ENCODE assay signal across 23 mouse cellular contexts in the genomic region with DNA sequence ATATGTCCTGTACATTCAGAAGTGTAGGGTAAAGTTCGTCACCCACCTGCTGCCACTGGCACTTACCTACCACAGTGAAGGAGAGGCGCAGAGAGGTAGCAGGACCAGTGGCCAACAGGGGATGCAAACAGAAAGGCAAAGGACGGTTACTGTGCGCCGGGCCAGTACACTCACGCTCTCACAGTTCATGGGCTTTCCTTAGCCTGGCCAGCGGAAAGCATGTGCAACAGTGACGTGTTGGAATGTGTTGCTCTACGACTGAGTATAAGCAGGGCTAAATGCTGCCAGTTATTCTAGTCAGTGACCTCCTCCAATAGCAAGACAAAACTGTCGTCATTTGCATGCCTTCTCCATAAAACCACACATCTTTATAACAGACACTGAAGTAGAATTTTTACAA. TPM values are rescaled to one million over a fixed set of nuclear protein-coding genes. Genes with fewer than 3 reads are reported as not detected.
DNase-seq lines count a peak whose midpoint lies in the region; ATAC-seq lines count a peak whose summit lies in the region.
"Had no signal": no experiment of that assay in that cellular context is flagged by ENCODE, and none has a peak within 500 bp of the region (broad histone marks: within the 10 kb centered on the region; RNA-seq: fewer than 3 reads in every experiment).

No protein-coding gene starts in this region.

- H3K27me3 ChIP-seq in heart, embryonic 11.5 days (ENCODE audit: control insufficient read depth, insufficient read depth, low read length): no peaks in the 10 kb centered on the region
- H3K27me3 ChIP-seq in heart, embryonic 10.5 days (ENCODE audit: insufficient read depth, poor library complexity, severe bottlenecking): no peaks in the 10 kb centered on the region
- no peaks in the 10 kb centered on the region for H3K27me3 ChIP-seq in heart, embryonic 13.5 days (replicated peaks)
- H3K27me3 ChIP-seq: forebrain, embryonic 13.5 days; hindbrain, embryonic 15.5 days; intestine, embryonic 15.5 days had no signal

- H3K4me1 ChIP-seq in heart, embryonic 11.5 days (ENCODE audit: control insufficient read depth, insufficient read depth, low read length): no peaks in the 10 kb centered on the region
- H3K4me1 ChIP-seq in heart, embryonic 10.5 days: no peaks in the 10 kb centered on the region
- no peaks in the 10 kb centered on the region for H3K4me1 ChIP-seq in heart, embryonic 13.5 days
- H3K4me1 ChIP-seq: forebrain, embryonic 10.5 days; forebrain, embryonic 13.5 days; hindbrain, embryonic 15.5 days; intestine, embryonic 15.5 days had no signal

- H3K4me3 ChIP-seq in heart, embryonic 11.5 days (ENCODE audit: low read depth, low read length): no peak overlapping the region
- no peak overlapping the region for H3K4me3 ChIP-seq in heart, embryonic 10.5 days
- no peak overlapping the region for H3K4me3 ChIP-seq in heart, embryonic 13.5 days
- H3K4me3 ChIP-seq: forebrain, embryonic 10.5 days; forebrain, embryonic 13.5 days; hindbrain, embryonic 15.5 days; intestine, embryonic 15.5 days had no signal

- WGBS in heart, embryonic 11.5 days (ENCODE audit: insufficient replicate concordance): 79% methylated on average over 10 of the region's 10 CpGs
- 87% methylated on average over 10 of the region's 10 CpGs for WGBS in heart, embryonic 10.5 days
- WGBS in heart, embryonic 13.5 days: 73% methylated on average over 10 of the region's 10 CpGs

- H3K36me3 ChIP-seq in heart, embryonic 11.5 days (ENCODE audit: control insufficient read depth, insufficient read depth, low read length): peaks cover 21% of the 10 kb centered on the region
- H3K36me3 ChIP-seq in heart, embryonic 10.5 days: peaks cover 76% of the 10 kb centered on the region
- peaks cover 88% of the 10 kb centered on the region for H3K36me3 ChIP-seq in heart, embryonic 13.5 days

- H3K9me3 ChIP-seq in heart, embryonic 11.5 days (replicated peaks; ENCODE audit: control insufficient read depth, low read length): no peaks in the 10 kb centered on the region
- H3K9me3 ChIP-seq in heart, embryonic 10.5 days: no peaks in the 10 kb centered on the region
- no peaks in the 10 kb centered on the region for H3K9me3 ChIP-seq in heart, embryonic 13.5 days
- H3K9me3 ChIP-seq: forebrain, embryonic 10.5 days; forebrain, embryonic 13.5 days; hindbrain, embryonic 15.5 days; intestine, embryonic 15.5 days had no signal

- H3K9ac ChIP-seq in heart, embryonic 11.5 days (ENCODE audit: low read depth, low read length): no peak overlapping the region
- no peak overlapping the region for H3K9ac ChIP-seq in heart, embryonic 13.5 days
- H3K9ac ChIP-seq: forebrain, embryonic 13.5 days; hindbrain, embryonic 15.5 days; intestine, embryonic 15.5 days had no signal

- no peak overlapping the region for H3K27ac ChIP-seq in heart, embryonic 11.5 days (ENCODE audit: low read depth, low read length)
- H3K27ac ChIP-seq in heart, embryonic 10.5 days: no peak overlapping the region
- 0 out of 2 replicates have a peak overlapping the region, but pooled peaks have one; percentile 12 for H3K27ac ChIP-seq in heart, embryonic 13.5 days (replicated peaks)
- H3K27ac ChIP-seq: forebrain, embryonic 10.5 days; forebrain, embryonic 13.5 days; hindbrain, embryonic 15.5 days; intestine, embryonic 15.5 days had no signal

- H3K4me2 ChIP-seq in heart, embryonic 11.5 days: no peak overlapping the region
- H3K4me2 ChIP-seq in heart, embryonic 13.5 days: no peak overlapping the region
- H3K4me2 ChIP-seq: forebrain, embryonic 13.5 days; hindbrain, embryonic 15.5 days; intestine, embryonic 15.5 days had no signal

- peak; percentile 92 for DNase-seq in heart, adult 11 months
- DNase-seq in heart, adult 8-10 months (ENCODE audit: low spot score): peak; percentile 12
- DNase-seq in heart, embryonic 10.5 days (ENCODE audit: low spot score): no peak
- DNase-seq in heart, postnatal 10 days: peak; percentile 23 to 50
- no peak for DNase-seq in retina, embryonic 14.5 days (ENCODE audit: low spot score)
- no peak for DNase-seq in liver
- DNase-seq: adrenal gland, adult 8-10 months; adrenal gland, postnatal 25 days; cerebellum, adult 11-12 months; cerebellum, adult 9-10 months; cerebellum, postnatal 14 days; gastrocnemius, postnatal 10 days; gastrocnemius, postnatal 36 days; kidney, adult 18-20 months; kidney, adult 9 months had no signal

- intact Hi-C loops in heart, postnatal 10 days (cut with DNase I): no loop called here

- ATAC-seq in heart, embryonic 11.5 days (replicated peaks; ENCODE audit: insufficient number of reproducible peaks, low FRiP score, low TSS enrichment): no peak
- no peak for ATAC-seq in heart, embryonic 13.5 days (ENCODE audit: extremely low read depth, insufficient number of reproducible peaks, low FRiP score, low TSS enrichment)
- ATAC-seq: activated CD4-positive, CD25-positive, alpha-beta regulatory T cell, adult 4 months; forebrain, embryonic 13.5 days; forebrain, embryonic 16.5 days; intestine, embryonic 15.5 days had no signal

RNA-seq across cellular contexts. Expression of a gene that starts 41.5 kb away (rescaled TPM):
- 25.3 and 26.9 TPM in 2 replicates for polyA plus RNA-seq in heart, embryonic 11.5 days (2014; fragmentation: Nextera tagmentation; extraction: Ambion mirVana)
- total RNA-seq in heart, adult 8-10 months (2022): 10 to 100 TPM; 38.7 to 42.8 (median 41.4) TPM
- polyA plus RNA-seq in heart, embryonic 10.5 days (2016; fragmentation: Nextera tagmentation; extraction: Ambion mirVana): 20.6 and 26.3 TPM in 2 replicates
- 21.2 and 23.2 TPM in 2 replicates for polyA plus RNA-seq in heart, embryonic 13.5 days (2015; fragmentation: Nextera tagmentation; extraction: Ambion mirVana)
- 10 to 100 TPM; 37.9 to 40.2 TPM for total RNA-seq in heart, postnatal 10 days (2021)

RNA-seq across cellular contexts. Expression of a gene that starts 41.7 kb away (rescaled TPM):
- 3.6 and 4.3 TPM in 2 replicates for polyA plus RNA-seq in heart, embryonic 11.5 days (2014; fragmentation: Nextera tagmentation; extraction: Ambion mirVana)
- total RNA-seq in heart, adult 8-10 months (2022): 1 to 10 TPM; 5.4 to 6.2 (median 5.7) TPM
- polyA plus RNA-seq in heart, embryonic 10.5 days (2016; fragmentation: Nextera tagmentation; extraction: Ambion mirVana): 2.9 and 4.5 TPM in 2 replicates
- 2.1 and 2.2 TPM in 2 replicates for polyA plus RNA-seq in heart, embryonic 13.5 days (2015; fragmentation: Nextera tagmentation; extraction: Ambion mirVana)
- total RNA-seq in heart, postnatal 10 days (2021): 1 to 10 TPM; 5.9 to 6.0 TPM

Comparison
In these comparisons a context has a peak if more than half of its experiments do, and no peak if none do; other contexts are left out.
1. DNase-seq: peak in heart, adult 11 months (single experiment), heart, adult 8-10 months (single experiment) and heart, postnatal 10 days (2 of 2); none in heart, embryonic 10.5 days (single experiment), retina, embryonic 14.5 days (single experiment) and liver (single experiment).